Mouse (Mus musculus) mouse trophoblast stem cell (cell line): ENCODE results near the gene Lmcd1.

Experiments used
- in situ Hi-C, 2 experiments: fragments of 300-500 bp; cut with MseI, MboI; formaldehyde crosslinking; loops; 2 replicates in 1 of 2; 3 replicates in 1 of 2; pipeline ENCODE4 v1.15.1; 2025

The Lmcd1 gene

DNA sequence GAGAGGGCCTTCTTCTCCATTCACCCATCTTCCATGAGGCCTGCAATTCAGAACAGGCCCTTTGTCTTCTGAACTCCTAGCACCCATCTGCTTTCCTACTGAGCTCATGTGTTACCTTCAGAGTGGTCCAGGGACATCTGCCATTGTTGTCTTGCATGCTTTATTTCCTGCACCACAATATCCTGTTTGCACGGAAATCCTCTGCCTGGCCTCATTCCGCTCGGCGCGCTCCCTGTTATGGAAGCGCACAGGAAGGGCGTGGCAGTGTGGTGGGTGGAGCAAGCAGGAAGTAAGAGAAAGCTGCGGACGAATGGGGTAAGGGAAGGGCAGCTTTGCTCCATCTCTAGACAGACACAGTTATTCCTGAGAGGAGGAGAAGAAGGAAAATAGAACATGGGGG is 14.1 kb downstream of the Lmcd1 start:
- in situ Hi-C loops = no loop called here

DNA sequence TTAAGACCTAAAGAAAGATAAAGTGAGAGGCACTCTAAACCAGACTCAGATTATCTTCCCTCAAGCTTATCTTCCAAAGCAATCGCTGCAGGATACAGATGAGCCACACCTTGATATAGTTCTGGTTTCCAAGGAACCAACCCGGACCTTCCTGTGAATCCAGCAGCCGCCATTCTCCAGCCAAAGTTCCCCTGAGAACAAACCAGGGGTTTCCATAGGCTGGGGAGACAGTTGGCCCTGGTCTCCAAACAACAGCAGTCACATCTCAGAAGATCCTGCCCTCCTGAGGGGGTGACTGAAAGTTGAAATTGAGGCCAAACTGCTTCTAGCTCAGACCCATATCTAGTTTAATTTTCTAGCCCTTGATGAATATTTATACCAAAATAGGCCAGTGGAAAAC is 14.7 kb downstream of the Lmcd1 start:
- in situ Hi-C loops = no loop called here

DNA sequence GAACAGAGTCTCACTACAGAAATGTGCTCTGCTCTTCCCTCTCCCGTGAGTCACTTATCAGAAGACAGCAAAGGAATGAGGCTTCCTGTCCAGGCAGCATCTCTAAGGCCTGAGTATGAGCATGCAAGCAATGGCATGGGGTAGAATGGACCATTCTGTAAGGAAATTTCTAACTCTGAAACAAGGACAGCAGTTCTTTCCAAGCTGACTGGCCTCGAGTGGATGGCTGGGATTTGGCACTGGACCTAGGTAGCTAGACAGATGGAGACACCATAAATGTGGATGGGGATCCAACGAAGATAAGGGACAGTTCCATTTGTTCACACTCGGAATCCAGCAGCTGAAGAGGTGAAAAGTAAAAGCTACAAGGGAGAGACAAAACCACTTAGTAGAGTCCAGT is 17.6 kb downstream of the Lmcd1 start:
- in situ Hi-C loops = no loop called here

DNA sequence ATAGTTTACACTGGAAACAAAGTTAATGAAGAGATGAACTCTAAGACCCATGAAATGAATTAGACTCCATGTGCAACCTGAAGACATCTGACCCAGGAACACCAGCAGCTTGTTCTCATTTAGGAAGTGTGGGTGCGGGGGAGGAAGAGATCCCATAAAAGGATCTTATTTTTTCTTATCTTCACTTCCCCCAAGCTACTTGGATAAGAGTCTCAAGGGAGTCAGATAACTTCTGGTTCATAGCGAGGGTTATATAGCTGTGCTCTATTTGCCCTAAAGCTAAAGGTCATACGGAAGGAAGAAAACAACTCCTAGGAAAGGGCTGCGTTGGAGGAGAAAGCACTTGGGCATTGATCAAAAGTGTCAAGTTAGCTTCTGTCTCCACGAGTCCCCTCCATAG is 19.8 kb downstream of the Lmcd1 start:
- in situ Hi-C loops = no loop called here

DNA sequence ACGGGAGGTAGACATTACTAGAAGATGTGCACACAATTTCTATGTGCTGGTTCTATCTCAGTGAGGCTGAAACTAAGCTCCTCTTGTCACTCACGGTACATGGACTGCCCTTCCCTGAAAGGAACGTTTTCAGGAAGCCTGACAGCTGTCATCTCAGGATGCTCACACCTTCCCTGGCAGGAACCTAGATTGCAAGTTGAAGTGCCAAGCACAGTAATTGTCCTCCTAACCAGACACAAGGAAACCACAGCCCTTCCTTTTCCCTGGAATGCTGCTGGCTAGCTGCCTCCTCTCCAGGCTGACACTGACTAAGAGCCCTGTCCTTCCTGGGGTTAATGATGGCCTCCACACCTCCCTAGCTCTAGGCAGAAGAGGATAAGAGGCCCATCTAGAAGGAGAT is 21.7 kb downstream of the Lmcd1 start:
- in situ Hi-C loops = no loop called here

DNA sequence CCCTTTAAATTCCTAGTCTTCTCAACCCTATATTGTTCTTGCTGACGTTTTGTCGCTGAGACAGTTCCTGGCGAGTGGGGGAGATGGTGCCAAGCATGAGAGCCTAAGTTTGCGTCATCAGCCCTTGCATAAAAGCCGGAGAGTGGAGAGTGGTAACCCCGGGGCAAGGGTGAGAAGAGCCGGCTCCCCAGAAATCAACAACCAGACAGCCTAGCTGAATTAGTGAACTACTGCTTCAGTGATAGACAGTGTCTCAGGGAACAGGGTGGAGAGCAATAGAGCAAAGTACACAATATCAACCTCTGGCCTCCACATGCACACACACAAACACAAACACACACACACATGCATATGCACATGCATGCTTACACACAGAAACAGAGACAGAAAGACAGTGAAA is 26.6 kb downstream of the Lmcd1 start:
- in situ Hi-C loops = no loop called here

DNA sequence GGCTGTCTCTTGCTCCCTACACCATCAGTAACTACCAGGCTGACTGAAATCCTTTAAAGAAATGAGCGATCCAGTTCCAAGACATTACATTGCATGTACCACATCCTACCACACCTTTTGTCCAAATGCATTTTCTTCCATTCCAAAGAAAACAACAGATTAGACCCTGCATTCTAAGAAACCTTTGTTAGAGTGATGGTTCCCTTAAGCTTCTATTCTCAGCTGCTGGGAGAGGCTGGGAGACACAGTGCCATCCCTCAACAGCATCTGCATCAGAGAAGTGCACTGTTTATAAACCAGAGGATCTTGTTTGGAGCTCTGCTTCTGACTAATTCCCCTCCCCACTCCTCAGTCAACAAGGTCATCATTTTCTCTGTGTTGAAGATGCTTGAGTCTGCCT is 27.1 kb downstream of the Lmcd1 start:
- in situ Hi-C loops = no loop called here

DNA sequence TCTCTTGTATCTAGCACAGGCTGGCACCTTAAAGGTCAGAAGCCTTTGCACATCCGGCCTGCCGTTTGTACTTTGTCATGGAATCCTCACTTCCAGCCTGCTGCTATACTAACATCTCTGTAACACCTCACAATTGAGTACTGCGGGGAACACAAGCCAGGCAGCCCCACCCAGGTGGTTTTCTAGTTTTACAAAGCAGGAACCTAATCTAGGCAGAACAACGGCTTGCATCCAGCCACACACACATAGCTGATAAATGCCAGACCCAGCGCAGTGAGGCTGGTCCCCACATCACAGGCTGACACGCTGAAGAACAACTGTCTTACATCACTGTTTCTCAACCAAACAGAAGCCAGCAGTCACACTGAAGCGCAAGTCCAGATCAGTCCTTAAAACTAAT is 28.7 kb downstream of the Lmcd1 start:
- in situ Hi-C loops = no loop called here

DNA sequence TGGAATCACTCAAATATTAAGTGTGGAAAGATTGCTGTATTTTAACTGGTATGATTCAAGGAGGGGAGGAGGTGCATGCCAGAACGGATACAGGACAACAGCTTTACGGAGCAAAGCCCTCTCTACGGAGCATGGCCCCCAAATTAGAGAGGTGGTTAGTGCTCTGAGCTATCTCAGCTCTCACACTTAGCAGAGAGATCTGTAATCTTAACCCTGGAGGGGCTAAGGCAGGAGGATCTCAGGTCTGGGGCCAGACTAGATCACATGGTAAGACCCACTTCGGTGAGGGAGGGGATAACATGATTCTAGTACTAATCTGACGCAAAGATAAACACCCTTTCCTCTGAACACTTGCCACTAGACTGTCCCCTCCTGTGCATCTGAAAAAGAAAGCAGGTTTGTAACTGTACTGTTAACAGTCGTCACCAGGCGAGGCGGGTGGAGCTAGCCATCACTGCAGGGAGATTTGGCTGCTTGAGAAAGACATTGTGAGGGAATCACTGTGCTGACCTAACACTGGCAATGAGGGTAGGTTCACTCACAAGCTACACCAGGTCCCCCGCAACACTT is 29.3 kb downstream of the Lmcd1 start:
- in situ Hi-C loops = no loop called here

DNA sequence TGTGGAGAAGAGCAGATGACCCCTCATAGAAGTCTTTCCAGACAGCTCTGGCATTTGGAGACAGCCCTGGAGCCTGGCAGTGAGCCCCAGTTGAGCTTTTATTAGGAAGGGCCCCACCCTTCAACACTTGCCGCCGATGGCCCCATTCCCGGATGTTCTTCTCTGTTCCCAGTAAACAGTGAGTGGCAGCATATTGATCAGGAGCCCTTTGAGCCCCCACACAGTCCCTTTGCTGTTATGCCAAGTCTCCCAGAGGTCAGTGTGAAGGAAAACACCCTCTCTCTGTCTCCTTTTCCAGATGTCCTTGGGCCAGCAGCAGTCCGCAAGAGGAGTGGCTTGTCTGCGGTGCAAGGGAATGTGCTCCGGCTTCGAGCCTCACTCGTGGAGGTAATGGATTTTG is 31.2 kb downstream of the Lmcd1 start:
- in situ Hi-C loops = no loop called here

DNA sequence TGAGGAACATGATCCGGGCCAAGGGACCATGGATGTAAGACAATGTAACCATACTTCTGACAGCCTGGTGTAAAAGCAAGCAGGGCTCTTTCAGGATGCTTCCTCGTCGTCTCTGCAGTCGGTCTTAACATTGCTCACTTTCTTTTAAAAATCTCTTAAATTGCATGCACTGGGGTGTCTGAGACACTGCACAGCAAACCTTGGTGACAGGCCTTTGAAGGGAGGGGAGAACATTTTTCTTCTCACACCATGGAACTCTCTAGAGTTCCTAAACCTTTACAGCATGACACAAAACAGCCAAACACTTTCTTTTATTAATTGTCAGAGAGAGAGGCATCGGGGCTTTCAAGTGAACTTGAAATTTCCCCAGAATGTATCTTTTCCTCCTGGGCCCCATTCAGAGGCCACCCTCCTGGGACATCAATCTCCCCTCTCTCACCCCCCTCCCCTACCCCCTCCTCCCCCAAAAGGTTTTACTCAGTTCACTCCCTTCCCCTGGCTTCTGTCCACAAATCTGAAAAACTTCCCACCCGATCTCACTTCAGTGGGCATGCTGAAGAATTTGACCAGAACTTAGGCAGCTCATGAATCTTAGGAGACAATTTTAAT is 35.9 kb downstream of the Lmcd1 start:
- in situ Hi-C loops = no loop called here

DNA sequence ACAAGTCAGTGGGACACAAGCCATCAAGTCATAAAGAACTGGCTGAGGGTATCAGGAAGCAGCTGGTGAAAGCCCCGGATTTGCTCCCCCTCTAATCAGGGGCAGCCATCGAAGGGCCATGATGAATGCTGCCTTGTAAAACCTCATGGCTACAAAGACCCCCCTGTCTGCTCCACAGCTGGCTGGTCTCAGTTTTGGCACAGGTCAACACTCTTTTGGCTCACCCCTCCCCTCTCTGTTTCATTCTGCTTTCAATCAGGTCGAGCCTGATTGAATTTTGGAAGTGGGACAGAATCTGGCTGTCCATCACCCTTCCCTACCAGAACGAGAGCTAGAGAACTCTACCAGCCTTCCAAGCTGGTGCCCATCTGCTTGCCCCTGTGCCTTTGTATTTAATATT is 37.8 kb downstream of the Lmcd1 start:
- in situ Hi-C loops = no loop called here

DNA sequence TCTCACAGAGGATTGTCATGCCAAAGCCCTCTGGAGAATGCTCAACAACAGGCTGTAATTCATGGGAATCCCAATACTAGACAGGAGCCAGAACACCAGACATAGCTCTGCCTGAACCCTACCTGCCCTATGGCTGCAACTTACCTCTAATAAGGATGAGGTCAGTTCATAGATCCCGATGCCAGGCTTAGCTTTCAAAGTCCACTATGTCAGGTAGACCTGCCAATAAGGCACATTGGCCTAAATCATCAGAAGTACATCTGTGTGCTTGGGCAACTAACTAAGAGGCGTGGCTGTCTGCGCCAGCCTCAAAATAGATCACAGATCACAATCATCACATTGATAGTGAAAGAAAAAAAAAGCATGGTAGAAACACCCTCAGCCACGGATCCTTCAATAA is 45.9 kb downstream of the Lmcd1 start:
- in situ Hi-C loops = no loop called here

DNA sequence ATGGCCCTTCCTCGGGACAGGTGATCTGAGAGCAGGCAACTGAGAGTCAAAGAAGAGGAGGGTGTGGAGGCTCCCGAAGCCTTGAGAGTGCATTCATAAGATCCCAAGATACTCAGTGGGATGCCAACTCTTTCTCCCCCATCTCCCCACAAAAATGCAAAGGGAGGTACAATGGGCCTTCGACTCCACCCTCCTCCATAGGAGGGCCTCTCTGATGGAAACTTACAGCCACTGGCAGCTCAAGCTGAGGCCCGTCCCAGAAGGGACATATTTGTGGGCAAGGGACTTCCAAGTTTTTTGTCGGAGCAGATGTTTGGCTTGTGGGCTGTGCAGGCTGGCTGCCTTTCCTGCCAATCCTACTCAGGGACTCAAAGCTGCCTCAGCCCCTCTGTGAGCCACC is 47.1 kb downstream of the Lmcd1 start:
- in situ Hi-C loops = no loop called here

DNA sequence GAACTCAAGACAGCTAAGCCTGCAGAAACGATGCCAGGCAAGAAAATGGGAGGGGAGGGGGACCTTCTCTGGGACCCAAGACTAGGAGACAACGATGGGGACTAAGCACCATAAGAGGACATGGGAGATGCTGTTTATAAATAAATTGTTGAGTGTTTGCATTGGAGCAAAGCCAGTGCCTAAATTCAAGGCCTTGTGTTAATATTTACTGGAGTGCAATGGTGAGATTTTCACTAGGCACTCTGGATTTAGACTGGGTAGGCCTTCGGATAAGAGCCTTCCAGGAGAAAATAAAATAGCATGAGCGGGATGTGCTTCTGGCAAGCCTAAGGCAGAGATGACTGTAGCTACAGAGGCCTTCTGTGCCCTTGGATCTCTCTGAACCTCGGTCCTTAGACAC is 49.4 kb downstream of the Lmcd1 start:
- in situ Hi-C loops = no loop called here

DNA sequence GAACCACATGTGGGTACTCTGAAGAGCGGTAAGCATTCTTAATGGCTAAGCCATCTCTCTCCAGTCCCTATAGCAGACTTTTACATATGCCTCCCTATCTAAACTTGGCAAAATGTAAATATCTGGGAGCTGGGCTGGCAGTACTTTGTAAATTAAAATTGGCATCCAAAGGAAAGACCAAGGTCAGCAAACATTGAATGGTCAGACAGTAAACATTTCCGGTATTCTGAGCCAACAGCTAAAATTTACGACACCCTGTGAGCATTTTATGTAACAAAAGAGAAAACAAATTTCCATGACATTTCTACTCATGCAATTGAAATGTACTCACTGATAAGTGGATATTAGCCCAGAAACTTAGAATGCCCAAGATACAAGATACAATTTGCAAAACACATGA is 51.7 kb downstream of the Lmcd1 start:
- in situ Hi-C loops = no loop called here

DNA sequence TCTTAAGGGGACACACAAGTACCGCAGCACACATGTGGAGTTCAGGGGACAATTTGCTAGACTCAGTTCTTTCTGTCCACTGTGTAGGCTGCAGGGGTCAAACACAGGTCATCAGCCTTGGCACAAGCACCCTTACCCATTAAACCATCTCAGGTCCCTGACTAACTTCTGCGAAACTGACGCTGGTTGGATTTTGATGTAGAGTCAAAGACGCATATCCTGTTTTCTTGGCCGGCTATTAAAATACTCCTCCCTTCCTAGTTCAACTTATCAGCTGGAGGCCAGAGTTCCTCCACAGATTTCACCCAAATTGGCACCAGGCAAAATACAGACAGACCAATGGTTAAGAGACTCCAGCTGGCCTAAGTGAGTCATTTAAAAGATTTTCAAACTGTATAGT is 54.2 kb downstream of the Lmcd1 start:
- in situ Hi-C loops = no loop called here

DNA sequence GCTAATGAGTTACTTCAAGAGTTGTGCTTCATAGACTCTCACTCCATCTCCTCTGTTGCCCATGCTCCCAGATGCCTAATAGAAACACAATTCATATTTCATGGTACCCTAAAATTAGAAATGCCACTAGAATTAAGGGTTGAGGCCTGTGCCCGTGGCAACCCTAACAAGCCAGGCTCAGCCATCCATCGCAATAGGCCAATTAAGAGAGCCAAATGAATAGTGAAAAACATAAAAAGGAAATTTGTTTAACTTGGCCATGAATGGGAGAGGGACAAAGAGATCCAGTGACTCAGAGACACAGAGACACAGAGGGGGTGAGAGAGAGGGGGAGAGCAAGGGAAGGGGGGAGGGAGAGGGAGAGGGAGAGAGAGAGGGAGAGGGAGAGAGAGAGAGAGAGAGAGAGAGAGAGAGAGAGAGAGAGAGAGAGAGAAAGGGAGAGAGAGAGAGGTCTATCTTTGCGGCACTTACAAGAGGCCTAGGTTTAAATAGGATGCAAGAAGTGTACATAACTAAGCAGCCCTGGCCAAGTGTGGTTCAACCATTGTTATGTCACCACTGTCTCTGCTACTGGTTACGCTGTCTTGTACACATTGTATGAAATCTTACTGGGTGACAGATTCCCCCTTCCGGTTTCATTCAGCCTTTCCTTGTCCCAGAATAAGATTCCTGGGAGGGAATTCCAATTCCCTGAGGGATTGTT is 57.1 kb downstream of the Lmcd1 start:
- in situ Hi-C loops = no loop called here

DNA sequence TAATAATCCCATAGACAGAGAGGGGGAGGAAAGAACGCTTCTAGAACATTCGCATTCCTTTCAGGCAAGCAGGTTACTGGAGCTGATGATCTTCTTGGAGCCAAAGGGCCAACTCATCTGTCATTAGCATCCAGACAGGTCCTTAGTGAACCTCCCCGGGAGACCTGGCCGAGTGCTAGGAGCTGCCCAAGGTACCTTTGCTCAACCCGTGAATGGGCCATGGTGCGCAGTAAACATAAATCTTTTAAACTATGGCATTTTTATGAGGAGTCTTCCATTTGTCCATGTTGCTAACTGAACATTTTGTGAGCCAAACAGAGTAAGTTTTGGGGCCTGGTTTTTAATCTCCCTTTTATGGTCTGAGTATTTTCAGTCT is 57.7 kb downstream of the Lmcd1 start:
- in situ Hi-C loops = no loop called here

DNA sequence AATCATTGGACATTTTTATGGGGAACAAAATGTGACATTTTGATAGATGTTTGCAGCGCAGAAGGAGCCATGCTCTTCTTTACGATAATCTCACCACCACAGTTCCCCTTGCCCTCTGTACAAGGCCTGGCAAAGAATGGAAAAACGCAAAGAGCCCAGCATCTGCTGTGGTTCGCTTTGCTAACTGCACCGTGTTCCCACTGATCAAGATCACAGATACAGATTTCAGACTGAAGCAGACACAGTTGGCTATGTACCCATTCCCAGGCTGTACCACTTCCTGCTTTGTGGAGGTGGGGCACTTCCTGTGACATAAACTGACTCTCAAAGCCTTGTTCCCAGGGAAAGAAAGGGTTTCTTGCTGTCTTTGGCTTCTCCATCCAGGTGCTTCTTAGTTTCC is 60.4 kb downstream of the Lmcd1 start:
- in situ Hi-C loops = no loop called here

DNA sequence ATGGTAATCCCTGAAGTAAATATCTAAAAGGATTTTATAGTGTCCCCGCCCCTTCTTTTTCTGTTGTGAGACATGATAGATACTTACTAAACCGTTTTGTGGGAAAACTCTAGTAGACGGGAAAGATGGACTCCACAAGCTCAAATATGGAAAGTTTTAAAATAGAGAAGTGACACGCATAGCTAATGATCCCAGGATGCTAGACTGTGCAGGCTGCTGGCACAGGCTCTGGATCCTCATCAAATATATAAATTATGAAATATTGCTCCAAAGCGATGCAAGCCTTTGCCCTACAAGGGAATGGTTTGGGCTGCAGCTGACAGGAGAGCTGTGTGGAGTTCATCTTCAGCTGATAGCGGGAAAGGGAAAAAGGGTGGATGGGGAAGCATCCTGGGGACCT is 64.1 kb downstream of the Lmcd1 start:
- in situ Hi-C loops = no loop called here

DNA sequence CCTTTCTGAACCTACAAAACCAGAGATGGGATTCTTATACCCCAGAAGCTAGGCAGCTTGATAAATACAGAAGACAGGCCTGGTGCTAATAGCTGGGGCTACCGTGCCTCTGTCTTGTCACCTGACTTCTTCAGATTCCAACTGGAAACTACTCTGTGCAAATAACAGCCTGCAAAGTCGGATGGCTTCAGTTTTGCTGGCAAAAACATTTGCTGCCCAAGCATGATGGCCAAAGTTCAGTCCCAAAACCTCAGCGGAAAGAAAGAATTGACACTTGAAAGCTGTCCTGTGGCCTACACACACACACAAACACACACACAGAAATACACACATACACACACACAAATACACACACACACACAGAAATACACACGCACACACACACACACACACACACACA is 65.5 kb downstream of the Lmcd1 start:
- in situ Hi-C loops = no loop called here

DNA sequence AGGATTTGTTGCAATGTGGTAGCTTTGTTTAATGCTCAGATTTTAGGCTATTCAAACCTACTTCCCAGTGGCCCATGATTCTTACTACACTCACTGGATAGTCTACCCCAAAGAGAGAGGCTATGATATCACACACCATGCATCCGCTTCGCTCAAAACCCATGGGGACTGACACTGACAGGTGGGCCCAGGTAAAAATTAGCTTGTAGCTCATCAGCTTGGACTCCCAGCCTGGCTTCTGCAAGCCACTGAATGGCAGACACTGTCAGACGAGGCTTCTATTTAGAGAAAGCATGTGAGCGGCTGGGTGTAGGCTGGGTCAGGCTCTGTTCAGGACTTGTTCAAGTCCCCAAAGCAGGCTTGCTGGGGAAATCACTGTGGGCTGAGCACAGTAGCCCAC is 76.9 kb downstream of the Lmcd1 start:
- in situ Hi-C loops = no loop called here

DNA sequence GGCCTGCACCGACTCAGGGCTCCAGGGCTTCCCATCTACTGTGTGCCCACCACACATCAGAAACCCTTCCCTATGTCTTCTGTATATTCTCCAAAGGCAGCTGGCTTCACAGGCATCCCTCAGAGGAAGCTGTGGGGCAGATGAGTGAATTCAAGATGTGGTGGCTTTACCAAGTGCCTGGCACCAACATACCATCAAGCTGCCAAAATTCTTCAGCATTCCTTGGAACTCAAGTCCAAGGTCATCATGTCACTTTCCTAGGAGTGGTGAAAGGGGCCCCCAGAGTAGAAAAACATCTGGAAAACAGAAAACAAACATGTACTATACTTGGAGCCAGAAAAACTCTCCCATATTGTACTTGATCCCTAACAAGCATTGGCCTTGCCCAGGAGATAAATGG is 85.8 kb downstream of the Lmcd1 start:
- in situ Hi-C loops = no loop called here
